Mouse (Mus musculus) heart, postnatal 0 days (tissue): ENCODE data around the gene Sema6d. TPM values are rescaled to one million over a fixed set of nuclear protein-coding genes. Genes with fewer than 3 reads are reported as not detected.

Source experiments
- ATAC-seq: fragments of 200-750 bp; cut with Nextera tagmentation; 2 replicates; pipeline ENCODE4 v1.8.0; 2017; ENCODE audit warnings: low read depth, moderate number of reproducible peaks, moderate library complexity; ENCODE audit not compliant: insufficient read depth
- DNase-seq: peaks from one replicate; pipeline ENCODE4 v3.0.0-alpha.2; 2016; ENCODE audit warnings: low spot score
- H3K27ac ChIP-seq: fragments of 300-500 bp; sonication (generic); 2 replicates; pipeline ENCODE4 v1.5.1; 2014; ENCODE audit warnings: low read depth, mild to moderate bottlenecking
- H3K27me3 ChIP-seq: fragments of 300-500 bp; sonication (generic); 2 replicates; pipeline ENCODE4 v1.6.1; 2014; ENCODE audit warnings: low read length, mixed read lengths; ENCODE audit not compliant: control insufficient read depth, insufficient read depth
- H3K36me3 ChIP-seq: fragments of 300-500 bp; sonication (generic); replicated peaks from 2 replicates; pipeline ENCODE4 v1.6.1; 2014; ENCODE audit warnings: low read length, mixed read lengths; ENCODE audit not compliant: control insufficient read depth, insufficient read depth
- H3K4me1 ChIP-seq: fragments of 300-500 bp; sonication (generic); 2 replicates; pipeline ENCODE4 v1.6.1; 2014; ENCODE audit warnings: antibody characterized with exemption; ENCODE audit not compliant: control insufficient read depth, insufficient read depth
- H3K4me2 ChIP-seq: fragments of 300-500 bp; sonication (generic); 2 replicates; pipeline ENCODE4 v1.6.1; 2014; ENCODE audit warnings: low read depth, mild to moderate bottlenecking, low read length, moderate library complexity
- H3K4me3 ChIP-seq: fragments of 300-500 bp; sonication (generic); 2 replicates; pipeline ENCODE4 v1.5.1; 2014; ENCODE audit warnings: low read depth, low read length
- H3K9ac ChIP-seq: fragments of 300-500 bp; sonication (generic); replicated peaks from 2 replicates; pipeline ENCODE4 v1.6.1; 2014; ENCODE audit warnings: low read depth, low read length, mixed read lengths
- H3K9me3 ChIP-seq: fragments of 300-500 bp; sonication (generic); replicated peaks from 2 replicates; pipeline ENCODE4 v1.6.1; 2016; ENCODE audit warnings: low read length; ENCODE audit not compliant: control insufficient read depth
- CTCF ChIP-seq: IDR thresholded peaks from 2 replicates; pipeline ENCODE4 v1.5.1; 2016; ENCODE audit warnings: antibody characterized with exemption, control low read depth, low read depth
- EP300 ChIP-seq: IDR thresholded peaks from 2 replicates; pipeline ENCODE4 v1.6.1; 2016; ENCODE audit warnings: antibody characterized with exemption, low read depth
- WGBS: fragments of 180-500 bp; shearing (Covaris S2); extraction: QIAGEN DNeasy Blood & Tissue Kit; methylation state at CpG from one replicate; pipeline ENCODE4 v1.1.7; 2014; 5-methylcytosine and 5-hydroxymethylcytosine counted together
- polyA plus RNA-seq: library from polyadenylated mRNA; unstranded; fragments of >200 nt; fragmentation: Nextera tagmentation; extraction: Ambion mirVana; gene quantifications from 2 replicates; pipeline ENCODE4 v1.2.1, GENCODE M21; 2015
- total RNA-seq: library from RNA; depleted of rRNA; stranded (reverse); fragments of >200 nt; gene quantifications from 2 replicates; pipeline ENCODE4 v1.2.3, GENCODE M21; 2014; ENCODE audit warnings: low replicate concordance

The Sema6d gene
- total and polyA plus RNA-seq, 2 experiments from 2014 or later, result 8.7 to 28.8 TPM

- DNase-seq, result no peak
- TF ChIP-seq EP300 (no peak), CTCF (no peak)
- WGBS, result 72% methylated on average over 4 of the region's 4 CpGs
- no peaks in the 10 kb centered on the region for H3K27me3 ChIP-seq
- no peak overlapping the region for H3K9ac ChIP-seq
- no peaks in the 10 kb centered on the region for H3K36me3 ChIP-seq
- ATAC-seq, result no peak
- no peaks in the 10 kb centered on the region for H3K4me1 ChIP-seq
- H3K9me3 ChIP-seq, result no peaks in the 10 kb centered on the region
- no peak overlapping the region for H3K4me3 ChIP-seq
- no peak overlapping the region for H3K27ac ChIP-seq
- no peak overlapping the region for H3K4me2 ChIP-seq
These were observed 416.2 kb downstream of the Sema6d start for GRCm38 (mm10) chr2:124505784-124506489.

GRCm38 (mm10) chr2:124507804-124508203, 418.0 kb downstream of the Sema6d start:
- DNase-seq (no peak), ATAC-seq (no peak)
- no peak overlapping the region for H3K9ac ChIP-seq
- no peak overlapping the region for H3K27ac ChIP-seq
- no peaks in the 10 kb centered on the region for H3K27me3 ChIP-seq
- no peaks in the 10 kb centered on the region for H3K4me1 ChIP-seq
- no peaks in the 10 kb centered on the region for H3K9me3 ChIP-seq
- H3K4me2 ChIP-seq, result no peak overlapping the region
- no peak overlapping the region for H3K4me3 ChIP-seq
- WGBS, result 54% methylated on average over 4 of the region's 4 CpGs
- no peaks in the 10 kb centered on the region for H3K36me3 ChIP-seq
- TF ChIP-seq EP300 (no peak), CTCF (no peak)

GRCm38 (mm10) chr2:124509479-124509878, 419.7 kb downstream of the Sema6d start:
- DNase-seq (no peak), ATAC-seq (no peak)
- Histone ChIP-seq H3K9me3 (no peaks in the 10 kb centered on the region), H3K27me3 (no peaks in the 10 kb centered on the region), H3K4me3 (no peak overlapping the region), H3K4me2 (no peak overlapping the region), H3K27ac (no peak overlapping the region), H3K36me3 (no peaks in the 10 kb centered on the region), H3K4me1 (no peaks in the 10 kb centered on the region), H3K9ac (no peak overlapping the region)
- 79% methylated on average over 6 of the region's 6 CpGs for WGBS
- no peak for TF ChIP-seq CTCF
- no peak for TF ChIP-seq EP300

- H3K9me3 ChIP-seq, result no peaks in the 10 kb centered on the region
- H3K9ac ChIP-seq, result no peak overlapping the region
- H3K27me3 ChIP-seq, result no peaks in the 10 kb centered on the region
- TF ChIP-seq CTCF (no peak), EP300 (no peak)
- ATAC-seq (no peak), DNase-seq (no peak)
- H3K4me1 ChIP-seq, result no peaks in the 10 kb centered on the region
- 83% methylated on average over 10 of the region's 10 CpGs for WGBS
- H3K36me3 ChIP-seq, result no peaks in the 10 kb centered on the region
- no peak overlapping the region for H3K27ac ChIP-seq
- H3K4me3 ChIP-seq, result no peak overlapping the region
- no peak overlapping the region for H3K4me2 ChIP-seq
These were observed 422.1 kb downstream of the Sema6d start for GRCm38 (mm10) chr2:124511826-124512225.

- 44% methylated on average over 3 of the region's 3 CpGs for WGBS
These were observed 432.7 kb downstream of the Sema6d start for GRCm38 (mm10) chr2:124522426-124522825.

GRCm38 (mm10) chr2:124523667-124524066, 433.9 kb downstream of the Sema6d start:
- ATAC-seq, result no peak
- H3K4me1 ChIP-seq, result no peaks in the 10 kb centered on the region
- no peak for DNase-seq
- no peaks in the 10 kb centered on the region for H3K9me3 ChIP-seq
- no peaks in the 10 kb centered on the region for H3K36me3 ChIP-seq
- H3K27ac ChIP-seq, result no peak overlapping the region
- H3K27me3 ChIP-seq, result no peaks in the 10 kb centered on the region
- H3K4me2 ChIP-seq, result no peak overlapping the region
- no peak overlapping the region for H3K9ac ChIP-seq
- WGBS, result 81% methylated on average over 6 of the region's 6 CpGs
- TF ChIP-seq EP300 (no peak), CTCF (no peak)
- no peak overlapping the region for H3K4me3 ChIP-seq

More at GRCm38 (mm10) chr2:124522426-124522825, 432.7 kb downstream of the Sema6d start:
- no peak overlapping the region for H3K4me2 ChIP-seq
- no peaks in the 10 kb centered on the region for H3K27me3 ChIP-seq
- H3K36me3 ChIP-seq, result no peaks in the 10 kb centered on the region
- no peaks in the 10 kb centered on the region for H3K9me3 ChIP-seq
- ATAC-seq, result no peak
- H3K27ac ChIP-seq, result no peak overlapping the region
- TF ChIP-seq CTCF, result no peak
- TF ChIP-seq EP300, result no peak
- no peaks in the 10 kb centered on the region for H3K4me1 ChIP-seq
- DNase-seq, result peak; percentile 7
- no peak overlapping the region for H3K9ac ChIP-seq
- H3K4me3 ChIP-seq, result no peak overlapping the region
